Mouse (Mus musculus): ENCODE results near the gene Guk1. TPM values are rescaled to one million over a fixed set of nuclear protein-coding genes. Genes with fewer than 3 reads are reported as not detected.

Guk1 gene
- polyA plus RNA-seq, 1 experiment from 2014 or later = 201 TPM

- no peaks in the 10 kb centered on the region for H3K9me3 ChIP-seq (ENCODE audit: control insufficient read depth, low read length)
- no peaks in the 10 kb centered on the region for H3K27me3 ChIP-seq (replicated peaks; ENCODE audit: control insufficient read depth, insufficient read depth, low read length)
- H3K36me3 ChIP-seq (ENCODE audit: control insufficient read depth, insufficient read depth) = no peaks in the 10 kb centered on the region
- peak overlapping the region; percentile 100 for H3K4me3 ChIP-seq (replicated peaks; ENCODE audit: low read length)
- ATAC-seq = no peak
- WGBS = 5% methylated on average over 21 of the region's 21 CpGs
- H3K9ac ChIP-seq (replicated peaks; ENCODE audit: low read depth, low read length) = peak overlapping the region; percentile 97
- peaks cover 29% of the 10 kb centered on the region for H3K4me1 ChIP-seq (replicated peaks; ENCODE audit: control insufficient read depth, insufficient read depth, low read length)
- no peak overlapping the region for H3K27ac ChIP-seq (ENCODE audit: low read length)
- H3K4me2 ChIP-seq (ENCODE audit: low read length) = peak overlapping the region; percentile 68
Observed at GRCm38 (mm10) chr11:59226787-59227603, 35.0 kb upstream of the Guk1 start.

GRCm38 (mm10) chr11:59226251-59226650 lies 34.2 kb upstream of the Guk1 start:
- H3K9ac ChIP-seq (replicated peaks; ENCODE audit: low read depth, low read length) = peak overlapping the region; percentile 97
- ATAC-seq = no peak
- H3K9me3 ChIP-seq (ENCODE audit: control insufficient read depth, low read length) = no peaks in the 10 kb centered on the region
- no peak overlapping the region for H3K27ac ChIP-seq (ENCODE audit: low read length)
- H3K4me3 ChIP-seq (replicated peaks; ENCODE audit: low read length) = peak overlapping the region; percentile 100
- H3K4me1 ChIP-seq (replicated peaks; ENCODE audit: control insufficient read depth, insufficient read depth, low read length) = peaks cover 29% of the 10 kb centered on the region
- H3K27me3 ChIP-seq (replicated peaks; ENCODE audit: control insufficient read depth, insufficient read depth, low read length) = no peaks in the 10 kb centered on the region
- H3K4me2 ChIP-seq (ENCODE audit: low read length) = peak overlapping the region; percentile 68
- WGBS = 60% methylated on average over 3 of the region's 3 CpGs
- H3K36me3 ChIP-seq (ENCODE audit: control insufficient read depth, insufficient read depth) = no peaks in the 10 kb centered on the region

GRCm38 (mm10) chr11:59225167-59225566 lies 33.2 kb upstream of the Guk1 start:
- no peak overlapping the region; the same call in 1 of the 2 replicates for H3K9ac ChIP-seq (replicated peaks; ENCODE audit: low read depth, low read length)

GRCm38 (mm10) chr11:59224470-59224869 lies 32.5 kb upstream of the Guk1 start:
- WGBS = 66% methylated on average over 2 of the region's 2 CpGs
- H3K27ac ChIP-seq (ENCODE audit: low read length) = no peak overlapping the region
- peaks cover 2% of the 10 kb centered on the region; the same call in 1 of the 2 replicates for H3K36me3 ChIP-seq (ENCODE audit: control insufficient read depth, insufficient read depth)
- peaks cover 29% of the 10 kb centered on the region for H3K4me1 ChIP-seq (replicated peaks; ENCODE audit: control insufficient read depth, insufficient read depth, low read length)
- no peak overlapping the region for H3K4me2 ChIP-seq (ENCODE audit: low read length)
- no peaks in the 10 kb centered on the region for H3K9me3 ChIP-seq (ENCODE audit: control insufficient read depth, low read length)
- H3K27me3 ChIP-seq (replicated peaks; ENCODE audit: control insufficient read depth, insufficient read depth, low read length) = no peaks in the 10 kb centered on the region
- H3K9ac ChIP-seq (replicated peaks; ENCODE audit: low read depth, low read length) = no peak overlapping the region
- H3K4me3 ChIP-seq (replicated peaks; ENCODE audit: low read length) = no peak overlapping the region
- no peak for ATAC-seq

More at GRCm38 (mm10) chr11:59225167-59225566, 33.2 kb upstream of the Guk1 start:
- H3K4me2 ChIP-seq (ENCODE audit: low read length) = no peak overlapping the region; the same call in 1 of the 2 replicates
- H3K4me3 ChIP-seq (replicated peaks; ENCODE audit: low read length) = no peak overlapping the region
- H3K36me3 ChIP-seq (ENCODE audit: control insufficient read depth, insufficient read depth) = peaks cover 2% of the 10 kb centered on the region; the same call in 1 of the 2 replicates
- no peaks in the 10 kb centered on the region for H3K27me3 ChIP-seq (replicated peaks; ENCODE audit: control insufficient read depth, insufficient read depth, low read length)
- 86% methylated on average over 2 of the region's 2 CpGs for WGBS
- no peak overlapping the region for H3K27ac ChIP-seq (ENCODE audit: low read length)
- peaks cover 29% of the 10 kb centered on the region for H3K4me1 ChIP-seq (replicated peaks; ENCODE audit: control insufficient read depth, insufficient read depth, low read length)
- no peak for ATAC-seq
- no peaks in the 10 kb centered on the region for H3K9me3 ChIP-seq (ENCODE audit: control insufficient read depth, low read length)

GRCm38 (mm10) chr11:59224025-59224424 lies 32.0 kb upstream of the Guk1 start:
- Histone ChIP-seq H3K4me2 (ENCODE audit: low read length) (no peak overlapping the region), H3K4me1 (replicated peaks; ENCODE audit: control insufficient read depth, insufficient read depth, low read length) (peaks cover 29% of the 10 kb centered on the region), H3K4me3 (replicated peaks; ENCODE audit: low read length) (no peak overlapping the region), H3K36me3 (ENCODE audit: control insufficient read depth, insufficient read depth) (peaks cover 2% of the 10 kb centered on the region; the same call in 1 of the 2 replicates), H3K27ac (ENCODE audit: low read length) (no peak overlapping the region), H3K9me3 (ENCODE audit: control insufficient read depth, low read length) (no peaks in the 10 kb centered on the region), H3K9ac (replicated peaks; ENCODE audit: low read depth, low read length) (no peak overlapping the region), H3K27me3 (replicated peaks; ENCODE audit: control insufficient read depth, insufficient read depth, low read length) (no peaks in the 10 kb centered on the region)
- ATAC-seq = no peak
- WGBS = 94% methylated on average over 3 of the region's 3 CpGs

- no peaks in the 10 kb centered on the region for H3K9me3 ChIP-seq (ENCODE audit: control insufficient read depth, low read length)
- H3K27ac ChIP-seq (ENCODE audit: low read length) = no peak overlapping the region
- H3K9ac ChIP-seq (replicated peaks; ENCODE audit: low read depth, low read length) = no peak overlapping the region
- no peak for ATAC-seq
- H3K4me1 ChIP-seq (replicated peaks; ENCODE audit: control insufficient read depth, insufficient read depth, low read length) = peaks cover 25% of the 10 kb centered on the region
- no peaks in the 10 kb centered on the region for H3K27me3 ChIP-seq (replicated peaks; ENCODE audit: control insufficient read depth, insufficient read depth, low read length)
- no peak overlapping the region for H3K4me2 ChIP-seq (ENCODE audit: low read length)
- WGBS = 89% methylated on average over 4 of the region's 4 CpGs
- H3K4me3 ChIP-seq (replicated peaks; ENCODE audit: low read length) = no peak overlapping the region
- H3K36me3 ChIP-seq (ENCODE audit: control insufficient read depth, insufficient read depth) = peaks cover 2% of the 10 kb centered on the region; the same call in 1 of the 2 replicates
Observed at GRCm38 (mm10) chr11:59222306-59222705, 30.3 kb upstream of the Guk1 start.

GRCm38 (mm10) chr11:59221604-59222003 lies 29.6 kb upstream of the Guk1 start:
- Histone ChIP-seq H3K27me3 (replicated peaks; ENCODE audit: control insufficient read depth, insufficient read depth, low read length) (no peaks in the 10 kb centered on the region), H3K27ac (ENCODE audit: low read length) (no peak overlapping the region), H3K4me3 (replicated peaks; ENCODE audit: low read length) (no peak overlapping the region), H3K9ac (replicated peaks; ENCODE audit: low read depth, low read length) (no peak overlapping the region), H3K9me3 (ENCODE audit: control insufficient read depth, low read length) (no peaks in the 10 kb centered on the region), H3K4me1 (replicated peaks; ENCODE audit: control insufficient read depth, insufficient read depth, low read length) (peaks cover 23% of the 10 kb centered on the region), H3K4me2 (ENCODE audit: low read length) (no peak overlapping the region), H3K36me3 (ENCODE audit: control insufficient read depth, insufficient read depth) (peaks cover 2% of the 10 kb centered on the region; the same call in 1 of the 2 replicates)
- ATAC-seq = no peak

- Histone ChIP-seq H3K9ac (replicated peaks; ENCODE audit: low read depth, low read length) (no peak overlapping the region), H3K36me3 (ENCODE audit: control insufficient read depth, insufficient read depth) (peaks cover 4% of the 10 kb centered on the region; the same call in 1 of the 2 replicates), H3K4me1 (replicated peaks; ENCODE audit: control insufficient read depth, insufficient read depth, low read length) (peaks cover 5% of the 10 kb centered on the region), H3K27ac (ENCODE audit: low read length) (no peak overlapping the region), H3K4me3 (replicated peaks; ENCODE audit: low read length) (no peak overlapping the region), H3K27me3 (replicated peaks; ENCODE audit: control insufficient read depth, insufficient read depth, low read length) (no peaks in the 10 kb centered on the region), H3K4me2 (ENCODE audit: low read length) (no peak overlapping the region), H3K9me3 (ENCODE audit: control insufficient read depth, low read length) (no peaks in the 10 kb centered on the region)
- ATAC-seq = no peak
Observed at GRCm38 (mm10) chr11:59219064-59219463, 27.1 kb upstream of the Guk1 start.

GRCm38 (mm10) chr11:59218389-59218998 lies 26.5 kb upstream of the Guk1 start:
- no peak overlapping the region for H3K9ac ChIP-seq (replicated peaks; ENCODE audit: low read depth, low read length)
- peaks cover 5% of the 10 kb centered on the region for H3K4me1 ChIP-seq (replicated peaks; ENCODE audit: control insufficient read depth, insufficient read depth, low read length)
- no peaks in the 10 kb centered on the region for H3K9me3 ChIP-seq (ENCODE audit: control insufficient read depth, low read length)
- 91% methylated on average over 4 of the region's 4 CpGs for WGBS
- H3K4me3 ChIP-seq (replicated peaks; ENCODE audit: low read length) = no peak overlapping the region
- H3K27ac ChIP-seq (ENCODE audit: low read length) = no peak overlapping the region
- peaks cover 4% of the 10 kb centered on the region; the same call in 1 of the 2 replicates for H3K36me3 ChIP-seq (ENCODE audit: control insufficient read depth, insufficient read depth)
- H3K4me2 ChIP-seq (ENCODE audit: low read length) = no peak overlapping the region
- no peak for ATAC-seq
- no peaks in the 10 kb centered on the region for H3K27me3 ChIP-seq (replicated peaks; ENCODE audit: control insufficient read depth, insufficient read depth, low read length)
